In the genomic region with DNA sequence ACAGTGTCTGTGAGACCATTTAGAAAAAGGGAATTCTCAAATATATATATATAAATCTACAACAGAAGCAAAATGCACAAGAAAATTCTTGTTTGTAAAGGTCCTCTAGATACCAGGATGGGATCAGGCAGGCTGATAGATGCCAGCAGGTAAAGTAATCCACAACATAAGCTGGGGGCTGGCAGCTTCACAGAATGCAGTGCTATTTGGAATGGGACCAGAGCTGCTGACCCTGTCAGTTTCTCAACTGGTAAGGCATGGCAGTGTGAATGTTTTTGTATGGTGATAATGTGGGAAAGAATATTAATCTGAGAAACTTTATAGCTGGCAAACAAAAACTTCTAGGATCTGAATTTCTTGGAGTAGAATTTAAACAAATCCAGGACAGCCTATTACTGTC, we compare ENCODE assay signal across 18 mouse cellular contexts.
"Had no signal": no experiment of that assay in that cellular context is flagged by ENCODE, and none has a peak within 500 bp of the region (broad histone marks: within the 10 kb centered on the region; RNA-seq: fewer than 3 reads in every experiment).

No protein-coding gene starts in this region.

- H3K27ac ChIP-seq: midbrain, embryonic 10.5 days; midbrain, embryonic 12.5 days; neural tube, embryonic 13.5 days; neural tube, embryonic 15.5 days had no signal

- DNase-seq: lung, adult 18-20 months; lung, embryonic 14.5 days; lung, postnatal 10 days; lung, postnatal 4 days; midbrain, embryonic 14.5 days; retina, postnatal 1 day; right cerebral cortex, adult 18-20 months; right cerebral cortex, postnatal 25 days; right cerebral cortex, postnatal 4 days; spleen, adult 18-20 months; thymus, adult 18-20 months; thymus, postnatal 14 days; thymus, postnatal 36 days had no signal

- H3K4me2 ChIP-seq: lung, embryonic 14.5 days; midbrain, embryonic 12.5 days; neural tube, embryonic 13.5 days; neural tube, embryonic 15.5 days had no signal

- H3K27me3 ChIP-seq: midbrain, embryonic 12.5 days; neural tube, embryonic 13.5 days; neural tube, embryonic 15.5 days had no signal

- H3K36me3 ChIP-seq: midbrain, embryonic 10.5 days; midbrain, embryonic 12.5 days; neural tube, embryonic 13.5 days; neural tube, embryonic 15.5 days had no signal

- H3K9me3 ChIP-seq: midbrain, embryonic 10.5 days; midbrain, embryonic 12.5 days; neural tube, embryonic 13.5 days; neural tube, embryonic 15.5 days had no signal

- H3K4me1 ChIP-seq: midbrain, embryonic 10.5 days; midbrain, embryonic 12.5 days; neural tube, embryonic 13.5 days; neural tube, embryonic 15.5 days had no signal

- H3K4me3 ChIP-seq: midbrain, embryonic 10.5 days; midbrain, embryonic 12.5 days; myocyte; neural tube, embryonic 13.5 days; neural tube, embryonic 15.5 days had no signal

- H3K9ac ChIP-seq: lung, embryonic 14.5 days; midbrain, embryonic 12.5 days; neural tube, embryonic 13.5 days; neural tube, embryonic 15.5 days had no signal
